ENCODE assay signal across 8 mouse cellular contexts in the genomic region with DNA sequence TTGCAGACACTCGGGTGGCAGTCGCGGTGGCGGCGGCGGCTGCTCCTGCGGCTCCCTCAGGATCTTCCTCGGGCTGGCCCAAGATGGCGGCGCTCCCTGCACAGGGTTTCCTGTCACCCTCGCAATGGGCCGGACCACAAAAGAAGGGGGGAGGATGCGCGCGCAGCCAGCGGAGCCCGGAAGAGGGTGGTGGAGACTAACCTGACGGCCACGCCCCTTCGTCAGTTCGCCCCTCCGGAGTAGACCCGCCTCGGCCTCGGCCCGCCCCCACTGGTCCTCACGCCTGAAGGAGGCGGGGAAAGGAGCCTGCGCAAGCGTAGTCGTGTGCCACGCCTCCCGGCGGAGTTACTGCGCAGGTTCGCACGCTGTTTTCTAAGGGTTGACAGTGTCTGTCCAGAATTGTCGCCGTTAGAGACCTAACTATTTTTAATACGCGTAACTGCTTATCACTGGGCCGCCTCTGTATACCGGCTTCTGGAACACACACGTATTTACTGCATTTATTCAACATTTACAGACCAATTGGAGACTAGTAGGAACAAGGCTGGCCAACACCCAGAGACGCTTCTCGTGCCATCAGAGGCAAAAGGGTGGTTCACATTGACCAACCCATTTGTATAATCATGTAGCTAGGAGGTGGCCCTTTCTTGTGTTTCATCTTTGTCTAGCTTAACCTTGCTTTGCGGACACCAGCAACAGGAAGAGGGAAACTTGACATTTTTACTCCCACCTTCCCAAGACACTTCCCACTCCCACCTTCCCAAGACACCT. TPM values are rescaled to one million over a fixed set of nuclear protein-coding genes. Genes with fewer than 3 reads are reported as not detected.
DNase-seq lines count a peak whose midpoint lies in the region; ATAC-seq and TF ChIP-seq lines count a peak whose summit lies in the region.

A gene (minus strand): TSS at position 223 of the 771 bp plus-strand sequence.

- peaks cover 14% of the 10 kb centered on the region for H3K4me1 ChIP-seq in embryonic facial prominence, embryonic 13.5 days
- H3K4me1 ChIP-seq in kidney, adult 2 months (ENCODE audit: control insufficient read depth, insufficient read depth, low read length) = peaks cover 21% of the 10 kb centered on the region; the same call in 1 of the 2 replicates
- H3K4me1 ChIP-seq in limb, embryonic 12.5 days (replicated peaks) = peaks cover 17% of the 10 kb centered on the region
- H3K4me1 ChIP-seq in midbrain, embryonic 15.5 days = peaks cover 26% of the 10 kb centered on the region
- H3K4me1 ChIP-seq in spleen, adult 2 months (ENCODE audit: control insufficient read depth, insufficient read depth, insufficient read length) = peaks cover 8% of the 10 kb centered on the region

- H3K4me3 ChIP-seq in embryonic facial prominence, embryonic 13.5 days = peak within 1 kb of the TSS; percentile 100
- H3K4me3 ChIP-seq in kidney, adult 2 months (ENCODE audit: insufficient read depth, low read depth, low read length) = peak within 1 kb of the TSS; percentile 82
- peak within 1 kb of the TSS; percentile 86 for H3K4me3 ChIP-seq in limb, embryonic 12.5 days (replicated peaks)
- H3K4me3 ChIP-seq in midbrain, embryonic 15.5 days = peak within 1 kb of the TSS; percentile 98
- H3K4me3 ChIP-seq in spleen, adult 2 months (ENCODE audit: extremely low read depth, insufficient read depth, insufficient read length) = peak within 1 kb of the TSS; percentile 89

- peak; percentile 78 for TF ChIP-seq POLR2A in kidney, adult 2 months (IDR thresholded peaks at IDR 0.05; ENCODE audit: low read depth, low read length)
- TF ChIP-seq POLR2A in spleen, adult 2 months (IDR thresholded peaks at IDR 0.05; ENCODE audit: low read depth, low read length) = peak; percentile 90

- WGBS in embryonic facial prominence, embryonic 13.5 days = under 1% methylated on average over 47 of the region's 47 CpGs
- under 1% methylated on average over 47 of the region's 47 CpGs for WGBS in kidney, adult 2 months
- under 1% methylated on average over 47 of the region's 47 CpGs for whole genome bisulfite sequencing in limb, embryonic 12.5 days
- under 1% methylated on average over 42 of the region's 47 CpGs for whole genome bisulfite sequencing in midbrain, embryonic 15.5 days
- WGBS in spleen, adult 2 months = under 1% methylated on average over 47 of the region's 47 CpGs

- TF ChIP-seq CTCF in kidney, adult 2 months (conservative IDR thresholded peaks at IDR 0.05; ENCODE audit: insufficient read depth, insufficient read length, low read depth, low read length) = no peak
- TF ChIP-seq CTCF in spleen, adult 2 months (IDR thresholded peaks at IDR 0.05; ENCODE audit: extremely low read depth, insufficient read depth, insufficient read length, insufficient replicate concordance) = no peak

- no peaks in the 10 kb centered on the region for H3K9me3 ChIP-seq in embryonic facial prominence, embryonic 13.5 days
- no peaks in the 10 kb centered on the region for H3K9me3 ChIP-seq in limb, embryonic 12.5 days
- H3K9me3 ChIP-seq in midbrain, embryonic 15.5 days = no peaks in the 10 kb centered on the region

- H3K9ac ChIP-seq in embryonic facial prominence, embryonic 13.5 days = peak within 1 kb of the TSS; percentile 100
- peak within 1 kb of the TSS; percentile 99 for H3K9ac ChIP-seq in limb, embryonic 12.5 days (replicated peaks)
- H3K9ac ChIP-seq in midbrain, embryonic 15.5 days = peak within 1 kb of the TSS; percentile 99

- H3K27ac ChIP-seq in embryonic facial prominence, embryonic 13.5 days = peak within 1 kb of the TSS; percentile 99
- H3K27ac ChIP-seq in kidney, adult 2 months (ENCODE audit: insufficient read depth, low read depth, low read length) = peak within 1 kb of the TSS; percentile 98
- peak within 1 kb of the TSS; percentile 99 for H3K27ac ChIP-seq in limb, embryonic 12.5 days
- peak within 1 kb of the TSS; percentile 95 for H3K27ac ChIP-seq in midbrain, embryonic 15.5 days
- H3K27ac ChIP-seq in spleen, adult 2 months (ENCODE audit: insufficient read depth, low read length) = peak within 1 kb of the TSS; percentile 98

- peak; percentile 99 for ATAC-seq in embryonic facial prominence, embryonic 13.5 days (ENCODE audit: insufficient number of reproducible peaks, insufficient read depth, low FRiP score, low TSS enrichment, low read depth)
- ATAC-seq in limb, embryonic 12.5 days (ENCODE audit: insufficient number of reproducible peaks, insufficient read depth, low FRiP score, low TSS enrichment, low read depth) = peak; percentile 97
- ATAC-seq in midbrain, embryonic 15.5 days (replicated peaks) = peak; percentile 97

- H3K4me2 ChIP-seq in embryonic facial prominence, embryonic 13.5 days = peak within 1 kb of the TSS; percentile 89
- H3K4me2 ChIP-seq in limb, embryonic 12.5 days = peak within 1 kb of the TSS; percentile 87
- peak within 1 kb of the TSS; percentile 64 for H3K4me2 ChIP-seq in midbrain, embryonic 15.5 days

- H3K36me3 ChIP-seq in embryonic facial prominence, embryonic 13.5 days = 0 out of 2 replicates have a peak, but pooled peaks cover 3% of the 10 kb centered on the region
- no peaks in the 10 kb centered on the region; the same call in 1 of the 2 replicates for H3K36me3 ChIP-seq in kidney, adult 2 months (ENCODE audit: control insufficient read depth, insufficient read depth, low read length)
- H3K36me3 ChIP-seq in limb, embryonic 12.5 days = 0 out of 2 replicates have a peak, but pooled peaks cover 4% of the 10 kb centered on the region
- no peaks in the 10 kb centered on the region for H3K36me3 ChIP-seq in midbrain, embryonic 15.5 days (replicated peaks)
- H3K36me3 ChIP-seq in spleen, adult 2 months (ENCODE audit: control insufficient read depth, insufficient read depth, low read length) = no peaks in the 10 kb centered on the region

- DNase-seq in 3134 (ENCODE audit: extremely low read depth, insufficient read length, low spot score) = peak; percentile 99
- DNase-seq in adrenal gland, postnatal 36 days = peak; percentile 100
- DNase-seq in heart, adult 18-20 months = peak; percentile 99 to 100
- peak; percentile 100 for DNase-seq in kidney, adult 2 months
- DNase-seq in spleen, adult 2 months (ENCODE audit: low read depth in 1 of 2, low spot score in 2 of 2) = peak; percentile 98 to 100

- H3K27me3 ChIP-seq in embryonic facial prominence, embryonic 13.5 days = no peaks in the 10 kb centered on the region
- no peaks in the 10 kb centered on the region for H3K27me3 ChIP-seq in kidney, adult 2 months (replicated peaks; ENCODE audit: control insufficient read depth, insufficient read depth, low read length)
- peaks cover 7% of the 10 kb centered on the region; the same call in 1 of the 2 replicates for H3K27me3 ChIP-seq in limb, embryonic 12.5 days
- no peaks in the 10 kb centered on the region for H3K27me3 ChIP-seq in midbrain, embryonic 15.5 days (replicated peaks)
- no peaks in the 10 kb centered on the region for H3K27me3 ChIP-seq in spleen, adult 2 months (ENCODE audit: control insufficient read depth, insufficient read depth, low read length)

RNA-seq across cellular contexts. Expression of the gene that starts here (rescaled TPM):
- total RNA-seq in adrenal gland, postnatal 36 days (2021) = 100 to 1,000 TPM; 207 to 234 TPM
- 354 and 366 TPM in 2 replicates for polyA plus RNA-seq in embryonic facial prominence, embryonic 13.5 days (2015; fragmentation: Nextera tagmentation; extraction: Ambion mirVana)
- 100 to 1,000 TPM; 128 to 136 TPM for total RNA-seq in heart, adult 18-20 months (2021)
- polyA plus RNA-seq in kidney, adult 2 months (2012; rRNA removed) = 149 and 170 TPM in 2 replicates
- polyA plus RNA-seq in limb, embryonic 12.5 days (2016; fragmentation: Nextera tagmentation; extraction: Ambion mirVana) = 270 and 291 TPM in 2 replicates
- 400 and 424 TPM in 2 replicates for polyA plus RNA-seq in midbrain, embryonic 15.5 days (2015; fragmentation: Nextera tagmentation; extraction: Ambion mirVana)
- polyA plus RNA-seq in spleen, adult 2 months (2012; rRNA removed) = 106 and 244 TPM in 2 replicates

Comparison
In these comparisons a context has a peak if more than half of its experiments do, and no peak if none do; other contexts are left out.
1. Peak in every context shown above with its lines: DNase-seq, ATAC-seq, H3K4me3 ChIP-seq and H3K27ac ChIP-seq.